Mouse (Mus musculus): ENCODE measurements around the gene Chrm1. TPM values are rescaled to one million over a fixed set of nuclear protein-coding genes. Genes with fewer than 3 reads are reported as not detected.
A peak's percentile ranks its signal among the peaks of the same experiment; 100 is the strongest.

Gene Chrm1
- polyA plus RNA-seq, 1 experiment from 2014 or later, result 0.21 TPM

DNA sequence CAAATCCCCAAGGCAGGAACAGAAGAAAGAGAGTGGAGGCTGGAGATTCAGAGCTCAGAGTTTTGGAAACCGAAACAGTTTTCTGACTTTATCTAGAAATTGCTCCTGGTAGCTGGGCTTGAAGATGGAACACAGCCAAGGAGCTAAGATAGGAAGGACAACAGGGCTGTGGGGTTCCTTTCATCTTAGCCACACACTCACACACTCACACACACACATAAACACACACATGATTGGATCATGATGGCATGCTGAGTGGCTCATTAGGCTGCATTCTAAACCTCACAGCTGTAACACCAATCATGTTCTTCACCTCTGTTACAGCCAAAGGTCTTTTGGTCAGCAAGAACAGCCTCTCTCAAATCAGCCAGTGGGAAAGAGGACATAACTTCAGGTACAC lies 31.6 kb upstream of the Chrm1 start:
- TF ChIP-seq CTCF (IDR thresholded peaks at IDR 0.05) (no peak), EP300 (IDR thresholded peaks at IDR 0.05) (no peak)
- H3K9me3 ChIP-seq (ENCODE audit: low read length), result no peaks in the 10 kb centered on the region
- no peaks in the 10 kb centered on the region for H3K36me3 ChIP-seq (ENCODE audit: insufficient read depth, low read length)
- 63% methylated on average over 1 of the region's 1 CpGs for WGBS
- no peak overlapping the region for H3K27ac ChIP-seq (ENCODE audit: low read length)
- no peaks in the 10 kb centered on the region for H3K27me3 ChIP-seq (replicated peaks; ENCODE audit: insufficient read depth, low read length)
- H3K4me1 ChIP-seq (ENCODE audit: insufficient read depth, low read depth, low read length), result no peaks in the 10 kb centered on the region
- no peak overlapping the region for H3K4me3 ChIP-seq (ENCODE audit: low read depth, low read length)
- H3K4me2 ChIP-seq (replicated peaks; ENCODE audit: low read depth, low read length), result no peak overlapping the region
- no peak for ATAC-seq
- no peak for DNase-seq (ENCODE audit: low spot score)
- H3K9ac ChIP-seq (replicated peaks; ENCODE audit: low read depth), result no peak overlapping the region

- 24% methylated on average over 5 of the region's 5 CpGs for WGBS
- Histone ChIP-seq H3K27me3 (replicated peaks; ENCODE audit: insufficient read depth, low read length) (no peaks in the 10 kb centered on the region), H3K36me3 (ENCODE audit: insufficient read depth, low read length) (no peaks in the 10 kb centered on the region), H3K4me1 (ENCODE audit: insufficient read depth, low read depth, low read length) (no peaks in the 10 kb centered on the region), H3K4me3 (ENCODE audit: low read depth, low read length) (no peak overlapping the region), H3K27ac (ENCODE audit: low read length) (no peak overlapping the region), H3K9me3 (ENCODE audit: low read length) (no peaks in the 10 kb centered on the region), H3K9ac (replicated peaks; ENCODE audit: low read depth) (no peak overlapping the region), H3K4me2 (replicated peaks; ENCODE audit: low read depth, low read length) (no peak overlapping the region)
- DNase-seq (ENCODE audit: low spot score) (no peak), ATAC-seq (no peak)
- TF ChIP-seq CTCF (IDR thresholded peaks at IDR 0.05), result no peak
Measured at GRCm38 (mm10) chr19:8642086-8642485, 21.5 kb upstream of the Chrm1 start.

- no peaks in the 10 kb centered on the region for H3K9me3 ChIP-seq (ENCODE audit: low read length)
Measured at GRCm38 (mm10) chr19:8646393-8646792, 17.2 kb upstream of the Chrm1 start.

GRCm38 (mm10) chr19:8655833-8656232 lies 7.8 kb upstream of the Chrm1 start:
- H3K4me3 ChIP-seq (ENCODE audit: low read depth, low read length), result no peak overlapping the region
- TF ChIP-seq EP300 (IDR thresholded peaks at IDR 0.05), result no peak
- TF ChIP-seq CTCF (IDR thresholded peaks at IDR 0.05), result no peak
- no peaks in the 10 kb centered on the region for H3K36me3 ChIP-seq (ENCODE audit: insufficient read depth, low read length)
- DNase-seq (ENCODE audit: low spot score), result no peak
- H3K9me3 ChIP-seq (ENCODE audit: low read length), result no peaks in the 10 kb centered on the region
- H3K27ac ChIP-seq (ENCODE audit: low read length), result no peak overlapping the region
- no peaks in the 10 kb centered on the region for H3K4me1 ChIP-seq (ENCODE audit: insufficient read depth, low read depth, low read length)
- H3K4me2 ChIP-seq (replicated peaks; ENCODE audit: low read depth, low read length), result no peak overlapping the region
- ATAC-seq, result no peak
- no peak overlapping the region for H3K9ac ChIP-seq (replicated peaks; ENCODE audit: low read depth)
- H3K27me3 ChIP-seq (replicated peaks; ENCODE audit: insufficient read depth, low read length), result no peaks in the 10 kb centered on the region

More at GRCm38 (mm10) chr19:8646393-8646792, 17.2 kb upstream of the Chrm1 start:
- no peaks in the 10 kb centered on the region for H3K4me1 ChIP-seq (ENCODE audit: insufficient read depth, low read depth, low read length)
- H3K27me3 ChIP-seq (replicated peaks; ENCODE audit: insufficient read depth, low read length), result no peaks in the 10 kb centered on the region
- no peak overlapping the region for H3K4me2 ChIP-seq (replicated peaks; ENCODE audit: low read depth, low read length)
- no peak overlapping the region for H3K9ac ChIP-seq (replicated peaks; ENCODE audit: low read depth)
- H3K4me3 ChIP-seq (ENCODE audit: low read depth, low read length), result no peak overlapping the region
- TF ChIP-seq EP300 (IDR thresholded peaks at IDR 0.05), result no peak
- no peak for TF ChIP-seq CTCF (IDR thresholded peaks at IDR 0.05)
- WGBS, result 75% methylated on average over 2 of the region's 2 CpGs
- ATAC-seq (no peak), DNase-seq (ENCODE audit: low spot score) (no peak)
- H3K27ac ChIP-seq (ENCODE audit: low read length), result no peak overlapping the region
- no peaks in the 10 kb centered on the region for H3K36me3 ChIP-seq (ENCODE audit: insufficient read depth, low read length)

- peak; percentile 28; the same call in 1 of the 2 replicates for ATAC-seq
Measured at GRCm38 (mm10) chr19:8656341-8656740, 7.2 kb upstream of the Chrm1 start.

GRCm38 (mm10) chr19:8661821-8662307 lies 1.7 kb upstream of the Chrm1 start:
- Histone ChIP-seq H3K4me1 (ENCODE audit: insufficient read depth, low read depth, low read length) (0 out of 2 replicates have a peak, but pooled peaks cover 4% of the 10 kb centered on the region), H3K27me3 (replicated peaks; ENCODE audit: insufficient read depth, low read length) (no peaks in the 10 kb centered on the region), H3K27ac (ENCODE audit: low read length) (no peak overlapping the region), H3K4me3 (ENCODE audit: low read depth, low read length) (peak overlapping the region; percentile 36), H3K36me3 (ENCODE audit: insufficient read depth, low read length) (no peaks in the 10 kb centered on the region), H3K9me3 (ENCODE audit: low read length) (no peaks in the 10 kb centered on the region), H3K9ac (replicated peaks; ENCODE audit: low read depth) (0 out of 2 replicates have a peak overlapping the region, but pooled peaks have one; percentile 8), H3K4me2 (replicated peaks; ENCODE audit: low read depth, low read length) (peak overlapping the region; percentile 87)
- peak; percentile 15; the same call in 1 of the 2 replicates for ATAC-seq
- no peak for DNase-seq (ENCODE audit: low spot score)
- under 1% methylated on average over 35 of the region's 35 CpGs for WGBS
- no peak; the same call in 1 of the 2 replicates for TF ChIP-seq CTCF (IDR thresholded peaks at IDR 0.05)
- no peak for TF ChIP-seq EP300 (IDR thresholded peaks at IDR 0.05)

More at GRCm38 (mm10) chr19:8656341-8656740, 7.2 kb upstream of the Chrm1 start:
- TF ChIP-seq EP300 (IDR thresholded peaks at IDR 0.05) (peak; percentile 24; the same call in 1 of the 2 replicates), CTCF (IDR thresholded peaks at IDR 0.05) (no peak)
- Histone ChIP-seq H3K4me2 (replicated peaks; ENCODE audit: low read depth, low read length) (no peak overlapping the region), H3K4me1 (ENCODE audit: insufficient read depth, low read depth, low read length) (no peaks in the 10 kb centered on the region), H3K9me3 (ENCODE audit: low read length) (no peaks in the 10 kb centered on the region), H3K27ac (ENCODE audit: low read length) (no peak overlapping the region), H3K36me3 (ENCODE audit: insufficient read depth, low read length) (no peaks in the 10 kb centered on the region), H3K4me3 (ENCODE audit: low read depth, low read length) (no peak overlapping the region), H3K27me3 (replicated peaks; ENCODE audit: insufficient read depth, low read length) (no peaks in the 10 kb centered on the region), H3K9ac (replicated peaks; ENCODE audit: low read depth) (no peak overlapping the region)
- 75% methylated on average over 4 of the region's 4 CpGs for WGBS
- no peak for DNase-seq (ENCODE audit: low spot score)

Measured in lung, postnatal 0 days (tissue).